Mouse (Mus musculus): ENCODE measurements around the gene Mst1r.

DNA sequence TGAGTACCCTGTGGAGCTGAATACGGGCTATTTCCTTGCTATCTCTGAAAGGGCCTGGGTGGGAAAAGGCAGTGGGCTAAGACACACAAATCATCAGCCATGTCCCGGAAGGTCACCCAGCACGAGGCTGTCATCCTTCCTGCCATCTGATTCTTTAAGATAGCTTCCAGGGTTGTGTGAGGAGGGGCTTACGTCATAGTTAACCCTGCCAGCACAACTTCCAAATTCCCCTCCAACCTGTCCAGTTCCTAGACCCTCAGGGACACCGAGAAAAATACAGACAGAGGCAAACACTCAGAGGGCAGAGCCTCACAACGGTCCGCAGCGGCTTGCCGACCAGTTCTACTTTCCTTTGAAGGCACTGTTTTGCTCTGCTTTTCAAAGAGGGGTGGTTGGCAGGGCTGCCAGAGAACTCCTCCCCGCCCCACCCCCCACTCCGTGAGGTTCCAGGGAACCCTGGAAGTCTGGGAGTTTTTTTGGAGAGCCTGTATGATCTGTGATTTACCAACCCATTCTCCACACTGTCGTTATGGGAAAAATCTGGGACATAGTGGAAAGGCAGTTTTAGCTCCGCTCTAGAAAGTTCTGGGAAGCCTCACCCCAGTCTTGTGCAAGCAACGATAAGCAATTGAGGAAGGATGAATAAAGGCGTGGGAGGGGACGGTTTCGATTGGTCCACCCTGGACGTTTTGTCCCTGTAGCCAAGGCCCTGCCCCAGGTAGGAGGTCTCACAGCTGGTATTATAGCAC, 1.9 kb downstream of the Mst1r start:
- TF ChIP-seq GATA1 (IDR thresholded peaks at IDR 0.05; ENCODE audit: borderline replicate concordance, low read length), result no peak
- TF ChIP-seq FLI1 (IDR thresholded peaks at IDR 0.05; ENCODE audit: low read length), result no peak
